Comparison of ENCODE assay signal across 14 mouse cellular contexts in the genomic region with DNA sequence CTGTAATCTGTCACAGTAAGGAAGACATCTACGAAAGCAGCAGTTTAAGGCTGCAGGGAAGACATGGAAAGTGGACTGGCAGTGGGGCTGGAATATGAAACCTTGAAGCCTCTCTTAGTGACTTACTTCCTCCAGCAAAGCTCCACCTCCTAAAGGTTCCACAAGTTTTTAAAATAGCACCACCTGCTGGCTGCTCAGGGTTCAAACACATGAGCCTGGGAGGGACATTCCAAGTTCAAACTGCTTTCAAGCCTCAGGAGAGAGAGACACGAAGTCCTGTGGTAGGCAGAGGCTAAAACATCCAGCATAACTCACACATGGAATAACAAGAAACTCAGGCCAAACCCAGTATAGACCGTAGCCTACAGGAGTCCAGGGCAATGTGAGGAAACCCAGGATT. TPM values are rescaled to one million over a fixed set of nuclear protein-coding genes. Genes with fewer than 3 reads are reported as not detected.
DNase-seq lines count a peak whose midpoint lies in the region; ATAC-seq and TF ChIP-seq lines count a peak whose summit lies in the region.
"Had no signal": no experiment of that assay in that cellular context is flagged by ENCODE, and none has a peak within 500 bp of the region (broad histone marks: within the 10 kb centered on the region; RNA-seq: fewer than 3 reads in every experiment).

No protein-coding gene starts in this region.

- H3K9me3 ChIP-seq in intestine, postnatal 0 days (ENCODE audit: control insufficient read depth) = 0 out of 2 replicates have a peak, but pooled peaks cover 3% of the 10 kb centered on the region
- no peaks in the 10 kb centered on the region for H3K9me3 ChIP-seq in intestine, embryonic 15.5 days
- H3K9me3 ChIP-seq in lung, embryonic 14.5 days (ENCODE audit: low read depth, low read length) = peaks cover 6% of the 10 kb centered on the region; the same call in 1 of the 2 replicates
- H3K9me3 ChIP-seq: liver, embryonic 15.5 days had no signal

- 84% methylated on average over 3 of the region's 3 CpGs for WGBS in intestine, postnatal 0 days
- WGBS in intestine, embryonic 15.5 days = 77% methylated on average over 3 of the region's 3 CpGs
- 69% methylated on average over 3 of the region's 3 CpGs for WGBS in lung, embryonic 14.5 days

- no peaks in the 10 kb centered on the region for H3K27me3 ChIP-seq in intestine, postnatal 0 days (replicated peaks; ENCODE audit: control insufficient read depth, insufficient read depth, low read length)
- H3K27me3 ChIP-seq in intestine, embryonic 15.5 days (replicated peaks) = peaks cover 5% of the 10 kb centered on the region; the same call in 1 of the 2 replicates
- H3K27me3 ChIP-seq in lung, embryonic 14.5 days (ENCODE audit: insufficient read depth, low read length) = peaks cover 14% of the 10 kb centered on the region

- no peak overlapping the region for H3K4me3 ChIP-seq in intestine, postnatal 0 days (ENCODE audit: low read depth, low read length)
- H3K4me3 ChIP-seq in intestine, embryonic 15.5 days (replicated peaks) = no peak overlapping the region
- no peak overlapping the region for H3K4me3 ChIP-seq in lung, embryonic 14.5 days (ENCODE audit: low read depth, low read length)
- H3K4me3 ChIP-seq: liver, embryonic 15.5 days; myocyte had no signal

- ATAC-seq in intestine, postnatal 0 days = no peak
- ATAC-seq in intestine, embryonic 15.5 days = no peak
- ATAC-seq in lung, embryonic 14.5 days (ENCODE audit: insufficient read depth) = no peak

- no peak overlapping the region for H3K9ac ChIP-seq in intestine, postnatal 0 days (ENCODE audit: low read depth, low read length)
- H3K9ac ChIP-seq in intestine, embryonic 15.5 days = no peak overlapping the region
- H3K9ac ChIP-seq in lung, embryonic 14.5 days = no peak overlapping the region
- H3K9ac ChIP-seq: liver, embryonic 15.5 days had no signal

- TF ChIP-seq CTCF in intestine, postnatal 0 days (IDR thresholded peaks at IDR 0.05; ENCODE audit: low read depth) = peak; percentile 20; the same call in 1 of the 2 replicates
- TF ChIP-seq CTCF in lung, embryonic 14.5 days (IDR thresholded peaks at IDR 0.05; ENCODE audit: low read depth) = peak; percentile 26

- 0 out of 2 replicates have a peak, but pooled peaks cover 5% of the 10 kb centered on the region for H3K4me1 ChIP-seq in intestine, postnatal 0 days (replicated peaks; ENCODE audit: control insufficient read depth, insufficient read depth, low read length)
- H3K4me1 ChIP-seq in intestine, embryonic 15.5 days (replicated peaks) = peaks cover 12% of the 10 kb centered on the region
- H3K4me1 ChIP-seq in lung, embryonic 14.5 days (ENCODE audit: insufficient read depth) = peaks cover 4% of the 10 kb centered on the region; the same call in 1 of the 2 replicates

- H3K36me3 ChIP-seq in intestine, postnatal 0 days (ENCODE audit: control insufficient read depth, insufficient read depth) = no peaks in the 10 kb centered on the region
- no peaks in the 10 kb centered on the region for H3K36me3 ChIP-seq in intestine, embryonic 15.5 days
- no peaks in the 10 kb centered on the region for H3K36me3 ChIP-seq in lung, embryonic 14.5 days (ENCODE audit: insufficient read depth)
- H3K36me3 ChIP-seq: liver, embryonic 15.5 days had no signal

- peak; percentile 2 for DNase-seq in embryo, embryonic 10 days (ENCODE audit: low spot score)
- no peak for DNase-seq in embryo, embryonic 11 days
- no peak for DNase-seq in lung, embryonic 14.5 days
- no peak for DNase-seq in lung, postnatal 10 days
- DNase-seq in R1 (ENCODE audit: low read depth, low spot score) = peak; percentile 46
- DNase-seq in spleen, adult 12 weeks (ENCODE audit: low spot score) = no peak
- DNase-seq: adrenal gland, postnatal 36 days; cerebellum, postnatal 10 days; kidney, adult 18-20 months; thymus, postnatal 25 days had no signal

- H3K4me2 ChIP-seq in intestine, postnatal 0 days (replicated peaks; ENCODE audit: low read depth) = no peak overlapping the region
- no peak overlapping the region for H3K4me2 ChIP-seq in intestine, embryonic 15.5 days (replicated peaks)
- H3K4me2 ChIP-seq in lung, embryonic 14.5 days = no peak overlapping the region
- H3K4me2 ChIP-seq: liver, embryonic 15.5 days had no signal

- H3K27ac ChIP-seq in intestine, postnatal 0 days (ENCODE audit: low read depth, low read length) = no peak overlapping the region
- H3K27ac ChIP-seq in intestine, embryonic 15.5 days = no peak overlapping the region
- no peak overlapping the region for H3K27ac ChIP-seq in lung, embryonic 14.5 days (ENCODE audit: low read depth)
- H3K27ac ChIP-seq: liver, embryonic 15.5 days had no signal

RNA-seq across cellular contexts. Expression of gene Nnmt, which starts 39.4 kb away (rescaled TPM):
- polyA plus RNA-seq in intestine, postnatal 0 days (2015; fragmentation: Nextera tagmentation; extraction: Ambion mirVana) = 5.1 and 6.1 TPM in 2 replicates
- 3.0 and 3.5 TPM in 2 replicates for polyA plus RNA-seq in intestine, embryonic 15.5 days (2015; fragmentation: Nextera tagmentation; extraction: Ambion mirVana)
- 0.61 and 0.71 TPM in 2 replicates for polyA plus RNA-seq in lung, embryonic 14.5 days (2014; fragmentation: Nextera tagmentation; extraction: Ambion mirVana)

Comparison
In these comparisons a context has a peak if more than half of its experiments do, and no peak if none do; other contexts are left out.
1. DNase-seq: peak in embryo, embryonic 10 days (single experiment) and R1 (single experiment); none in embryo, embryonic 11 days (single experiment), lung, embryonic 14.5 days (single experiment), lung, postnatal 10 days (single experiment) and spleen, adult 12 weeks (single experiment).